Mouse (Mus musculus): ENCODE measurements around the gene Col20a1.

Gene Col20a1

DNA sequence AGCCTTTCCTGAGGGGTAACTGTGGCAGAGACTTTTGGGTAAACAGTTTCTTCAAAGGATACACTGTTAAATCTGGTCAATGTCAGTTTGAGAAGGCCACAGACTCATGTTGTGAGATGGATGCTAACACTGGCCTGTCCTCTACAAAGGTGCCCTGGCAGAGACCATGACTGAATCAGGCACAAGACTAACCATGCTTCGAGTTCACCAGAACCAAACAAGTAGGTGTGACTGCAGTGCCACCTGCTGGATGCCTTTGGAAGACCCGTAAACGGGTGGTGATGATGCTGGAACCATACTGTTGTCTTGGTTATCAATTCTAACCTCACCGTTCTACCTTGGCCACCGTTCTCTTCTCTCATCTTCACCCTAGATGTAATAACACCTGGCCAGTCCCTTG lies 73.8 kb downstream of the Col20a1 start:
- in situ Hi-C loops (cut with MboI; ENCODE audit: low sequenced_read_pairs), result no loop called here

DNA sequence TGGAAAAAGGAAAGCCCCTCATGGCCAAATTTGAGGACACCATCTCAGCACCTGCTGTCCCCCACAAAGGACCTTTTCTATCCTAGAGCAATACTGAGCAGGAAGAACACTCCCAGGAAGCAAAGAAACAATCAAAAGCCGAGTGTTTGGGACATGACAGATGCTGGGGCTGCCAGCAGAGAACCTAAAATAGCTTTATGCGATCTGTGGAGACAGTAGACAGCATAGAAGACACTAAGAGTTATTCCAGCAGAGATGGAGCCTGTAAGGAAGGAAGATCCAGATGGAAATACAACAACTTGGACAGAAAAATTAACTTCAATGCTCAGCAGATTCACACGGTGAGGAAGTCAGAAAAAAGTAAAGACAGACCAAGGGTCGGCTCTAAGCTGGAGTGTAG lies 79.5 kb downstream of the Col20a1 start:
- in situ Hi-C loops (cut with MboI; ENCODE audit: low sequenced_read_pairs), result no loop called here
